Mouse (Mus musculus) embryo, embryonic 9.5 days (tissue): ENCODE data around the gene Tchp.

Source experiments
- DNase-seq: peaks from one replicate; pipeline ENCODE4 v3.0.0-alpha.2; 2017; ENCODE audit errors: extremely low spot score

The Tchp gene

DNA sequence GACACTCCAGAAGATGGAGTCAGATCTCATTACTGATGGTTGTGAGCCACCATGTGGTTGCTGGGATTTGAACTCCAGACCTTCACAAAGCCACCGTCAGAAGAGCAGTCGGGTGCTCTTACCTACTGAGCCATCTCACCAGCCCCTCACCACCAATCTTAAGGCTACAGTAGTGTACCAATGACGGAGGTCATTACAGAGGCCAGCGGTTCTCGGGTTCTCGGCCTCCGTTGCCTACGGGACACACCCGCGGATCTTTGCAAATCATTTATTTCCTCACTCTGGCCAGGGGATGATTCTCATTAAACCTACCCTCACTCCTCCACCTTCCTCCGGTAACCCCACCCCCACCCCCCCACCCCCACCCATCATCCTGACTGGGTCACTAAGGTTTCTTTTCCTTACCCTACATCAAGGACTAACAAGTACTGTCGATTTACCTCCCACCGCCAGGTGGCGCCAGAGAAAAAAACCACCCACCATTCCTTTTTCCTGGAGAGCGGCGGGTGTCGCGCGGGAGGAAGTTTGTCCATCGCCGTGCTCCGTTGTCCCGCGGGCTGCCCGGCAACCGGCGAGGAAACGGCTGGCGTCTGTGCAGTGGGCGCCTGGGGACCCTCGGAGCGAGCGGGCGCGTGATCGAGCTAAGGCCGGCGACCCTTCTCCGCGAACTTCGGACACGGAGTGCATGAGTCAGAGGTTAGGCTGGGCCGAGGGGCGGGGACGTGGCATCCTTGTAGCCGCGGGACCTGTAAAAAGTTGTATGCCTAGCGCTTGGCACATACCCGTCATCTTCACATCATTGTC lies at the start of gene Tchp:
Gene Tchp, plus strand, starts transcription at position 496 of the 804 bp plus-strand sequence.
- DNase-seq: peak; percentile 97

GRCm38 (mm10) chr5:114658255-114658654 lies 49.3 kb upstream of the Tchp start, which contains the start of gene Trpv4:
Trpv4 (minus strand) TSS chr5:114658421.
- no peak for DNase-seq

- no peak for DNase-seq
Observed at GRCm38 (mm10) chr5:114661029-114661428, 46.5 kb upstream of the Tchp start.

GRCm38 (mm10) chr5:114664139-114664538 lies 43.4 kb upstream of the Tchp start:
- no peak for DNase-seq

DNA sequence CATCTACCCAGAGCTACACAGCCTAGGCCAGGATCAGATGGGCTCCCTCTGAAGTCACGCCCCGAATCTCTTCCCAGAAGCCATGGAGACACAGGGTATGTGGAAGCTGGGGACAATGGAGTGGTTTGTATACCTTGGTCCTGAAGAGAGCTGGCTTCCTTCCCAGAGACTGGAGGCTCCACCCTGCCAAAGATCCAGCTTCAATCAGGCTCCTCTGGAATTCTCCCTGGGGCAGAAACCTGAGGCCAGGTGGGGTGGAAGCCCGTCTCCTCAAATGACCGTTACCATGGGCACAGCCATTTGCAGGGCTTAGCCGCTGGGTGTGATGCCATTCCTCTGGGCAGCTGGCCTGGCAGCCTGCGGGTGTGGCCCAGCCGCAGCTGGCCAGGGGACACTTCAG lies 42.8 kb upstream of the Tchp start:
- no peak for DNase-seq

DNA sequence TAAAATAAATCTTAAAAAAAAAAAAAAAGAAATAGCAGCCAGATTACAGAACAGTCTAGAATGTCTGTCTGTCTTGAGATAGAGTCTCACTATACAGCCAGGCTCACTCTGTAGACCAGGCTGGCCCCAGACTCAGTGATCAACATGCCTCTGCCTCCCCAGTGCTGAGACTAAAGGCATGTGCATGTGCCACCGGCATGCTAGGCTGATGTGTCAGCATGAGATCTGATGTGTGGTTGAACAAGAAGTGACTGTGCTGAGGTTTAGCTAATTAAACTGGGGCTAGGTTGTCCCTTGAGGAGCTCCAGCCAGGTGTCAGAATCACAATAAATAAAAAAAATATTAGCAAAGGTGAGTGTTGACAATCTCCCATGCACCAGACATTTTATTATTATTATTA lies 40.9 kb upstream of the Tchp start:
- no peak for DNase-seq

DNA sequence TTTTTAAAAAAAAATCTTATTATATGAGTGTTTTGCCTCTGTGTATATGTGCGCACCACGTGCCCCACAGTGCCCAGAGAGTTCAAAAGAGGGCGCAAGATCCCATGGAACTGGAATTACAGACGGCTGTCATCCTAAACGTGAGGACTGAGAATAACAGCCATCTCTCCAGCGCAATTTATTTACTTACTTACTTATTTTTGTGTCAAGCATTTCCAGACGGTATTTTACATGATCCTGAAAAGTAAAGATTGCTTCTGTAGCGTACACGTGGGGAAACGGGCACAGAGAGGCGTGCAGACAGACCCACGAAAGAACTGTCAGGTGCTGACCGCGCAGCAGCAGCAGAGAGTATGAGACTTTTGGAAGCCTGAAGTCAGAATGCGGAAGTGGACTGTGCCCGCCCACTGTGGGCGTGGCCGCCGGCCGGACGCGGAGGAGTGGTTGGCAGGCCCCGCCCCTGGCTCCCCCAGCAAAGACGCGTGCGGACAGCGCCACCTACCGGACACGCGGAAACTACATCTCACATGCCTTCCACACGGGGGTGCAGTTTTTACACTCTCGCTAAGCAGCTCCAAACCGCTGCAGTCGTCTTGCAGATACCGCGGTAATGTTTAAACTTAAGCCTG lies 40.2 kb upstream of the Tchp start:
- DNase-seq: peak; percentile 99

DNA sequence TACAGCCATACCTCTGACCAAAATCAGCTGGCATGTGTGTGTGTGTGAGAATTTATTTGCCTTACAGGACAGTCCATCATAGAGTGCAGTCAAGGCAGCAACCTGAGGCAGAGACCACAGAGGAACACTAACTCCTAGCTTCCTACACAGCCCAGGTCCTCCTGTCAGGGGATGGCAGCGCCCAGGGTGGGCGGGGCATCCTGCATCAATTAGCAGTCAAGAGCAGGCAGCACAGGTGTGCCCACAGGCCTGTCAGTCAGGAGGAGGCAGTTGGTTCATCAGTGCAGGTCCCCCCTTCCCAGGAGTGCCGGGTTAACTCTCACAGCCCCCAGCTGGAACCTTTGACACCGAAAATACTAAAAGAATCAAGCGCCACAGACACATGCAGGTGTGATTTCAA lies 38.5 kb upstream of the Tchp start:
- DNase-seq: no peak

DNA sequence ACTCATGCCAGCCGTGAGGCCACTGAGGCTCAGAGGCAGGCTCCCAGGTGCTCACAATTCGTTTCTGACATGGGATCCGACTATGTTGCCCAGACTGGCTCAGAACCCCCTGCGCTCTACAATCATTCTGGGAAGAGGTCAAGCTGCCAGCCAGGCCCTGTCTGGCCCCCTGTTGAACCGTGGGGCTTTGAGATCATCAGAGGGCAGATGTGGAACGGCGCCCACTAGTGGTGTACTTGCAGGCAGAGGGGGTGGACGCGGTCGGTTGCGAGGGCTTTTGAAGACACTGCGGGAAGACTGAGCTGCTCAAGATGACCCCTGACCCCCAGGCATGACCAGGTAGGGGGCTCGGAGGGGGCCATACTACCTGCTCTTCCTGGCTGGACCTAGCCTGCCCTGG lies 34.4 kb upstream of the Tchp start:
- DNase-seq: no peak

DNA sequence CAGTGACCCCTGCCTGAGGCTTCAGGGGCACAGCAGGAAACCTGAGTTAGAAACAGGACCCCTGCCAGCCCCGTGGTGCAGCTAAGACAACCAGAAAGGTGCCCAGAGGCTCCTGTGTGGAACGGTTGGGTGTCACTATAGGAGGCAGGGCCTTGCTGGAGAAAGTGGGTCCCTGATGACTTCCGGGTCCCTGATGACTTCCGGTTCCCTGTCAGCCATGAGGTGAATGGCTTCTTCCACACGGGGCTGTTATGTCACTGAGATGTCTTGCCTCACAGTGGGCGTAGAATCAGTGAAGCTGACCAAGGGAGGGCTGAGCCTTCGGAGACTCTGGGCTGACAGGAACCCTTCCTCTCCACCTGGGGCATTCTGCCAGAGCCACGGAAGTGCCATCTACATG lies 33.0 kb upstream of the Tchp start:
- DNase-seq: no peak

- DNase-seq: no peak
Observed at GRCm38 (mm10) chr5:114679841-114680591, 27.5 kb upstream of the Tchp start.

DNA sequence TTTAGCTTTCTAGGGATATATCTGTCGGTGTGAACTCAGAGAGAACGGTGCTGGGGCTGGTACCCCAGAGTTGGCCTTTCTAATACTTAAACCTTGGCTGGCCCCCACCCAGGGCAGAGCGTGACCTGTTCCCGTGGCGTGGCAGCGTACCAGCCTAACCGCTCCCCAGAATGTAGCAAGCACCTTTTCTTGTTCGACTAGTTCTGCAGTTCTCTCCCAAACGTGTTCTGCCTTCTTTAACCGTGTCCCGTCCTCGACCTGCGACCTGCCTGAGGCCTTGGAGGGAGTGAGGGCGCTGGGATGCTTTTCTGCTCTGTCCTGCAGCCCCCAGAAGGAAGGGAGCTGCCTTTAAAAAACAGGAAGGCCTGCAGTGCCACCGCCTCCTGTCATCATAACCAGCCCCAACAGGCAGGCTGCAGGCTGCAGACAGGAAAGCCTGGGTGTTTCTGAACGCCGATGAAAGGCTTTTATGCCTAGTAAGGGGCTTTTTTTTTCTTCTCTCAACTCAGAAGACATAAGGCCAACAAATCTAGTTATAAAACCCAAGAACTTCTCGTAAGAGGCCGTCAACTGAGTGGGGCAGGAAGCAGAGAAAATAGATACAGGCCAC lies 26.8 kb upstream of the Tchp start:
- no peak for DNase-seq

DNA sequence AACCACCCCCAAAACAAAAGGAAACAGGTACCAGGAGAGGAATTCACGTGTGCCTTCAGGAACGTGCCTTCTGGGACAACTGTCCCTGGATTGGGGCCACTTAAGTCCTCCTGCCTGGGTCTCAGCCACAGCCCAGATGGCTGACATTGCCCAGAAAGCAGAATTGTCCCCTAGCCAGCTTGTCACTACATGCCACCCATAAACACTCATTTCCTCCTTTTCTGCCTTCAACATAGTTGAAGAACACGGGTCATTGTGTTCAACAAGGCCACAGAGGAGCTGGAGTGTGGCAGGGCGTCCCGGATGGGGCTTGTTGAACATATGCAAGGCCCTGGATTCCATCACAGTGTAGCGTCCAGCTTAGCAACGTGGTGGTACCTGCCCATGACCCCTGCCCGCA lies 25.8 kb upstream of the Tchp start:
- DNase-seq: no peak

DNA sequence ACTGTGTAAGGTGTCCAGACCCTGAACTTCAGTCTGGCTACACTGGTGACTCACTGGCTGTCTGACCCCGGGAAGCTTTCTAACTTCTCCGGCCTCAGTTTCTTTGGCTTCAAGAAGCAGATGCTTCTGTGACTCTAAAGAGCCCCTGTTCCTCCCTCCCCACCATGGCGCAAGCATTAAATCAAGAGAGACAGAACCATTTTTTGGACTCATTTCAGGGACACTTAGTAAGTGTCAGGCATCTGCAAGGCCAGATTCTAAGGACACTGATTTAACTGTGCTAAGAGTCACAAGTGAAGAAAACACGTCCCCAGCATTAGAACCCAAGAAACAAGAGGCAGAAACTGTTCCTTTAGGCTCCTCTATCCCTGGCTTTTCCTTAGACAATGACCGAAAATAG lies 21.6 kb upstream of the Tchp start:
- no peak for DNase-seq

DNA sequence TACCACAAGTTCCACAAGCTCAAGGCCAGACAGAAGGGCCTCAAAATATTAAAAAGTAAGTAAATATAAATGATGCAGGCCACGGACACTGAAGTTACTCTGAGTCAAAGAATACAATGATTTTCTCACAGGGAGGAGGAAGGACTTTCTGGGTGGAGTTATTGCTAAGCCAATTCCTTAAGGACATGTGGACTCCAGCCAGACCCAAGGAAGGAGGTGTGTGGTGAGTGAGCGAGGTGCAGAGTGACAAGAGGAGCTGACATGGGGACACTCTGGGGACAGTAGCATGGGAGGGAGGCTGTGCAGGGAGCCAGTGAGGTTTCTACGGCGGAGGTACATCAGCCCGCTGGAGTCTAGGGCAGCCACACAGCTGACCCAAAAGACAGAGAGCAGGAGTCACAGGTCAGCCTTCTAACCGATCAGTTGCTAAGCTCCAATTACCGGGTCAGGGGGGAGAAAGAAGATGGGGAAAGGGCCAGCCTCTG lies 20.8 kb upstream of the Tchp start:
- no peak for DNase-seq

- DNase-seq: no peak
Observed at GRCm38 (mm10) chr5:114687901-114688300, 19.7 kb upstream of the Tchp start.

- DNase-seq: no peak
Observed at GRCm38 (mm10) chr5:114688703-114689102, 18.9 kb upstream of the Tchp start.

- no peak for DNase-seq
Observed at GRCm38 (mm10) chr5:114689700-114690366, 17.7 kb upstream of the Tchp start.

- peak; percentile 91 for DNase-seq
Observed at GRCm38 (mm10) chr5:114690633-114691567, 16.7 kb upstream of the Tchp start, which contains the start of gene Gltp. Gltp (minus strand) TSS chr5:114690984.

DNA sequence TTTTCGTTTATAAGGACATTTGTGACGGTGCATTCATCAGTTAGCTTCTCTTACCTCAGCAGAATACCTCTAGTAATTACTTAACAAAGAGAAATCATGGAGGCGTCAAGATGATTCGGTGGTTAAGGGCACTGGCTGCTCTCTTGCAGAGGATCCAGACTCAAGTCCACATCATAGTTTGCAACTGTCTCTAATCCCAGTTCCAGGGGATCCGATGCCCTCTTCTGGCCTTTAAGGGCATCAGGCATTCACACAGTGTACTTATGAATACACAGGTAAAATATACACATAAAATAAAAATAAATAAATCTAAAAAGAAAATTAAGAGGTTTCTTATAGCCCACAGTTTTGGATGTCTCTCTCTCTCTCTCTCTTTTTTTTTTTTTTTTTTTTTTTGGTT lies 11.8 kb upstream of the Tchp start:
- no peak for DNase-seq
